Mouse (Mus musculus): ENCODE results near the gene Enam. TPM values are rescaled to one million over a fixed set of nuclear protein-coding genes. Genes with fewer than 3 reads are reported as not detected.

The Enam gene
- total RNA-seq, 1 experiment, result not detected

DNA sequence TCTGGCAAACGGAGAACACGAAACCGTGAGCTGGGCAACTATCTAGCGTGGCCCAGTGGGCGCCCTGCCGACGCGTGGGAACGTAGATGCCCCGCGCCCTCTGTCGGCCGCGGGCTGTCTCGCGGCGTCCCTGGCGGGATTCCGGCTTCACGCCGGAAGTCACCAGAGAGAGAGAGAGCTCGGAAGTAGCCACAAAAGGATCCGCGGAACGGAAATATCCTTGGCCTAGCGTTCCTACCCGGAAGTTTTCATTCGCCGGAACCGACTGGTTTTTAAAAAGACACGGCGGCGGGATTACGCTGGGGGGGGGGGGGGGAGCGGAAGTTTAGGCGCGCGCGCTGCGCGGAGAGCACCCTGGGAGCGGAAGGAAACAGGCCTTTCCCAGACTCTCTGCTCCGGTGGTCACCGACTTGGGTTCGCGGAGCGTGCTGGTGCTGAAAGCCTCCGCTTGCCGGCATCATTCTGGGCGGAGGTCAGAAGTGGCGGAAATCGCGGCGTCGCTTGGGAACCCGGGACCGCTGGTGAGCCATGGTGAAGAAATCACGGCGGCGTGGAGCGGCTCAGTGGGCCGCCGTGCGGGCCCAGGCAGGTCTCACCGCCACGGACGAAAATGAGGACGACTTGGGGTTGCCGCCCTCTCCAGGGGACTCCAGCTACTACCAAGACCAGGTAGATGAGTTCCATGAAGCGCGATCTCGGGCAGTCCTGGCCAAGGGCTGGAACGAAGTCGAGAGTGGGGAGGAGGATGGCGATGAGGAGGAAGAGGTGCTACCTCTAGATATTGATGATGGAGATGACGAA lies 66.5 kb downstream of the Enam start, which contains the start of gene Utp3:
Gene Utp3, plus strand, starts transcription at position 377 of the 801 bp plus-strand sequence.
- DNase-seq (ENCODE audit: low read depth, low spot score), result peak; percentile 100
- H3K9ac ChIP-seq (ENCODE audit: insufficient read depth, low read depth, low read length, poor library complexity, severe bottlenecking), result peak within 1 kb of the TSS; percentile 99
- peak within 1 kb of the TSS; percentile 75 for H3K27ac ChIP-seq (ENCODE audit: insufficient read depth, low read depth, low read length, poor library complexity, severe bottlenecking)
- peak within 1 kb of the TSS; percentile 83 to 87 for H3K4me3 ChIP-seq (ENCODE audit: insufficient read depth in 1 of 2, low read depth in 1 of 2, low read length in 2 of 2, poor library complexity in 1 of 2, severe bottlenecking in 1 of 2)
- in situ Hi-C loops (cut with MboI; ENCODE audit: low sequenced_read_pairs in 2 of 2, unreplicated experiment in 2 of 2), result no loop called here
- no peaks in the 10 kb centered on the region for H3K9me3 ChIP-seq (ENCODE audit: control insufficient read depth, insufficient read depth, low read depth, low read length)
- TF ChIP-seq ZNF384 (IDR thresholded peaks at IDR 0.05; ENCODE audit: low read depth, low read length) (no peak), HCFC1 (IDR thresholded peaks at IDR 0.05; ENCODE audit: borderline replicate concordance, insufficient read depth, low read length) (peak; percentile 92), ZC3H11A (IDR thresholded peaks at IDR 0.05; ENCODE audit: borderline replicate concordance, low read depth, low read length) (no peak), MAFK (IDR thresholded peaks at IDR 0.05; ENCODE audit: insufficient read depth, low read depth, low read length) (no peak), CHD2 (IDR thresholded peaks at IDR 0.05; ENCODE audit: low read depth, low read length) (peak; percentile 87)
- H3K4me1 ChIP-seq (ENCODE audit: control insufficient read depth in 2 of 2, insufficient read depth in 2 of 2, low read length in 2 of 2, poor library complexity in 1 of 2), result no peaks in the 10 kb centered on the region; a peak in 2 of 4 replicates
- H3K36me3 ChIP-seq (ENCODE audit: control insufficient read depth, insufficient read depth, low read length, poor library complexity, severe bottlenecking), result peaks cover 8% of the 10 kb centered on the region

Other genes starting within 250 kb of the Enam start
- not detected in 2 replicates for gene Gm7714, start 219.1 kb upstream of the Enam start, total RNA-seq (2012; rRNA removed)
- gene Prol1, start 170.7 kb upstream of the Enam start, total RNA-seq (2012; rRNA removed), result not detected in 2 replicates
- gene Amtn, start 111.9 kb upstream of the Enam start, total RNA-seq (2012; rRNA removed), result not detected in 2 replicates
- not detected in 2 replicates for gene Ambn, start 32.0 kb upstream of the Enam start, total RNA-seq (2012; rRNA removed)
- gene Jchain, start 39.9 kb downstream of the Enam start, total RNA-seq (2012; rRNA removed), result 0.42 and 2.2 TPM in 2 replicates
- gene Utp3, start 66.5 kb downstream of the Enam start, total RNA-seq (2012; rRNA removed), result 43.4 and 71.0 TPM in 2 replicates
- 10.8 and 15.0 TPM in 2 replicates for gene Rufy3, start 77.1 kb downstream of the Enam start, total RNA-seq (2012; rRNA removed)
- 37.7 and 54.2 TPM in 2 replicates for gene Grsf1, start 188.2 kb downstream of the Enam start, total RNA-seq (2012; rRNA removed)
- 6.5 and 10.9 TPM in 2 replicates for gene Mob1b, start 232.9 kb downstream of the Enam start, total RNA-seq (2012; rRNA removed)